Mouse (Mus musculus) liver, postnatal 0 days (tissue): ENCODE data around the gene Syn2. TPM values are rescaled to one million over a fixed set of nuclear protein-coding genes. Genes with fewer than 3 reads are reported as not detected.
A peak's percentile ranks its signal among the peaks of the same experiment; 100 is the strongest.

Source experiments
- ATAC-seq: fragments of 200-750 bp; cut with Nextera tagmentation; 2 replicates; pipeline ENCODE4 v1.8.0; 2017; ENCODE audit warnings: mild to moderate bottlenecking, moderate library complexity
- DNase-seq: peaks from one replicate; pipeline ENCODE4 v3.0.0-alpha.2; 2016
- H3K27ac ChIP-seq: fragments of 300-500 bp; sonication (generic); 2 replicates; pipeline ENCODE4 v1.5.1; 2014; ENCODE audit warnings: antibody characterized with exemption, moderate library complexity, mild to moderate bottlenecking, low read depth
- H3K27me3 ChIP-seq: fragments of 300-500 bp; sonication (generic); 2 replicates; pipeline ENCODE4 v1.6.1; 2014; ENCODE audit warnings: low read length, control low read depth, mixed read lengths; ENCODE audit not compliant: insufficient read depth
- H3K36me3 ChIP-seq: fragments of 300-500 bp; sonication (generic); replicated peaks from 2 replicates; pipeline ENCODE4 v1.6.1; 2014; ENCODE audit warnings: mild to moderate bottlenecking, control low read depth, low read length, moderate library complexity, mixed read lengths; ENCODE audit not compliant: insufficient read depth
- H3K4me1 ChIP-seq: fragments of 300-500 bp; sonication (generic); 2 replicates; pipeline ENCODE4 v1.6.1; 2014; ENCODE audit warnings: antibody characterized with exemption, mild to moderate bottlenecking, control low read depth; ENCODE audit not compliant: insufficient read depth
- H3K4me2 ChIP-seq: fragments of 300-500 bp; sonication (generic); 2 replicates; pipeline ENCODE4 v1.6.1; 2014; ENCODE audit warnings: low read depth, mild to moderate bottlenecking, low read length, moderate library complexity, mixed read lengths
- H3K4me3 ChIP-seq: fragments of 300-500 bp; sonication (generic); 2 replicates; pipeline ENCODE4 v1.5.1; 2014; ENCODE audit warnings: low read depth, low read length
- H3K9ac ChIP-seq: fragments of 300-500 bp; sonication (generic); replicated peaks from 2 replicates; pipeline ENCODE4 v1.6.1; 2014; ENCODE audit warnings: mild to moderate bottlenecking, moderate library complexity
- H3K9me3 ChIP-seq: fragments of 300-500 bp; sonication (generic); 2 replicates; pipeline ENCODE4 v1.6.1; 2016; ENCODE audit warnings: mild to moderate bottlenecking, control low read depth, low read length, mixed read lengths
- CTCF ChIP-seq: sonication (generic); IDR thresholded peaks from 2 replicates; pipeline ENCODE4 v1.5.1; 2016; ENCODE audit warnings: antibody characterized with exemption, low read depth
- EP300 ChIP-seq: IDR thresholded peaks from 2 replicates; pipeline ENCODE4 v1.6.1; 2016; ENCODE audit warnings: antibody characterized with exemption, low read depth, mild to moderate bottlenecking
- WGBS: fragments of 180-500 bp; shearing (Covaris S2); extraction: QIAGEN DNeasy Blood & Tissue Kit; methylation state at CpG from one replicate; pipeline ENCODE4 v1.1.7; 2014; ENCODE audit not compliant: insufficient replicate concordance; 5-methylcytosine and 5-hydroxymethylcytosine counted together
- polyA plus RNA-seq: library from polyadenylated mRNA; unstranded; fragments of >200 nt; fragmentation: Nextera tagmentation; extraction: Ambion mirVana; gene quantifications from 2 replicates; pipeline ENCODE4 v1.2.1, GENCODE M21; 2015

Syn2 gene
- polyA plus RNA-seq, 1 experiment from 2014 or later, result 0.20 TPM

GRCm38 (mm10) chr6:115252099-115252873 lies 117.6 kb downstream of the Syn2 start, which contains the start of gene Timp4:
Timp4 (minus strand) TSS chr6:115252205.
- WGBS, result 51% methylated on average over 7 of the region's 10 CpGs
- H3K9me3 ChIP-seq, result no peaks in the 10 kb centered on the region
- H3K9ac ChIP-seq, result no peak within 1 kb of the TSS
- no peak for TF ChIP-seq CTCF
- TF ChIP-seq EP300, result no peak
- ATAC-seq (no peak), DNase-seq (no peak)
- no peak within 1 kb of the TSS for H3K27ac ChIP-seq
- H3K4me2 ChIP-seq, result peak within 1 kb of the TSS; percentile 50
- peaks cover 6% of the 10 kb centered on the region for H3K4me1 ChIP-seq
- 0 out of 2 replicates have a peak, but pooled peaks cover 4% of the 10 kb centered on the region for H3K27me3 ChIP-seq
- no peak within 1 kb of the TSS for H3K4me3 ChIP-seq
- H3K36me3 ChIP-seq, result no peaks in the 10 kb centered on the region

DNA sequence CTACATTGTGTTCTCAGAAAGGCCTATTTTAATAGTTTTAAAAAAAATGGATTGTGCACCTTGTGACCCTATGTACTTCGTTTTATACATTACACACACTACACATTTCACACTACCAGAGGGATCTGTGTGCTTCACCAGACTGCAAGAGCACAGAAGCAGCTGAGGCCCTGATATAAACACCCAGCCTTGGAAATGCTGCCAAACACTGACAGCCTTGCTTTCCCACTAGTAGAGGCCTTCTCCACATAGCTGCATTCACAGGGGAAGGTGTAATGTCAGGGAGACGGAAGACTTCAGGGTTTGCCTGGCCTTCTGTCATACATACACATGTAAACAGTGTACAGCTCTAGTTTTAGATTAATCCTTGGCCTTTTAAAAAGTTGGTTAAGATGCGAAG lies 120.5 kb downstream of the Syn2 start:
- 68% methylated on average over 3 of the region's 3 CpGs for WGBS
- DNase-seq, result no peak

GRCm38 (mm10) chr6:115260507-115260906 lies 125.8 kb downstream of the Syn2 start:
- H3K4me1 ChIP-seq, result no peaks in the 10 kb centered on the region
- no peaks in the 10 kb centered on the region for H3K9me3 ChIP-seq
- H3K27me3 ChIP-seq, result no peaks in the 10 kb centered on the region
- ATAC-seq (no peak), DNase-seq (no peak)
- H3K4me2 ChIP-seq, result no peak overlapping the region
- H3K9ac ChIP-seq, result no peak overlapping the region
- H3K36me3 ChIP-seq, result no peaks in the 10 kb centered on the region
- H3K27ac ChIP-seq, result no peak overlapping the region
- WGBS, result 72% methylated on average over 3 of the region's 3 CpGs
- H3K4me3 ChIP-seq, result no peak overlapping the region
- no peak for TF ChIP-seq CTCF
- no peak for TF ChIP-seq EP300

More for the DNA sequence above, 120.5 kb downstream of the Syn2 start:
- no peak for TF ChIP-seq EP300
- no peak for TF ChIP-seq CTCF
- Histone ChIP-seq H3K4me1 (peaks cover 6% of the 10 kb centered on the region), H3K9me3 (no peaks in the 10 kb centered on the region), H3K4me2 (no peak overlapping the region), H3K4me3 (no peak overlapping the region), H3K27ac (no peak overlapping the region), H3K36me3 (no peaks in the 10 kb centered on the region), H3K27me3 (no peaks in the 10 kb centered on the region), H3K9ac (no peak overlapping the region)
- no peak for ATAC-seq

DNA sequence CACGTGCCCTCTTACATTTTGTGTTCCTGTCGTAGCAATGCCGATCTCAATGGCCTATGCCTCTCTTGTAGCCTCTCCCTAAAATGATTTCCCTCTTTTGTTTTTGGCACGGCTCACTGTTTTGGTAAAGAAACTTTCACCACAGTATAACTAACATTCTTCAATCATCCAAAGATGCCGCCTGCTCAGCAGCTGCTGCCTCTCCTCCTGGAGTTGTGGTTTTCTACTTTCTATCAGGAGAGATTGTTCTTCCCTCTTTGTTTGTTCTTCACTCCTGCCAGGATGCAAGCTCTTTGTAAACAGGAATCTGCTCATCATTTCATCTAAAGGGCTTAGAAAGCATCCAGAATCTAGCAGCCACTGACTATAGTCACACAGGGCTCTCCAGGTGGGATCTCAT lies 132.1 kb downstream of the Syn2 start:
- DNase-seq (no peak), ATAC-seq (no peak)
- no peak overlapping the region for H3K9ac ChIP-seq
- H3K9me3 ChIP-seq, result no peaks in the 10 kb centered on the region
- no peaks in the 10 kb centered on the region for H3K27me3 ChIP-seq
- no peak overlapping the region for H3K4me2 ChIP-seq
- H3K4me3 ChIP-seq, result no peak overlapping the region
- no peaks in the 10 kb centered on the region for H3K4me1 ChIP-seq
- no peaks in the 10 kb centered on the region for H3K36me3 ChIP-seq
- TF ChIP-seq CTCF (no peak), EP300 (no peak)
- H3K27ac ChIP-seq, result no peak overlapping the region
- WGBS, result 68% methylated on average over 5 of the region's 5 CpGs

- ATAC-seq, result peak; percentile 61
- peak; percentile 70 for DNase-seq
- no peaks in the 10 kb centered on the region for H3K36me3 ChIP-seq
- H3K4me1 ChIP-seq, result no peaks in the 10 kb centered on the region
- no peak overlapping the region for H3K4me2 ChIP-seq
- peak; percentile 89 for TF ChIP-seq CTCF
- no peak for TF ChIP-seq EP300
- H3K9ac ChIP-seq, result no peak overlapping the region
- 51% methylated on average over 2 of the region's 2 CpGs for WGBS
- H3K27me3 ChIP-seq, result no peaks in the 10 kb centered on the region
- H3K27ac ChIP-seq, result no peak overlapping the region
- H3K9me3 ChIP-seq, result no peaks in the 10 kb centered on the region
- H3K4me3 ChIP-seq, result no peak overlapping the region
These were observed 133.2 kb downstream of the Syn2 start for GRCm38 (mm10) chr6:115267916-115268315.

- H3K4me3 ChIP-seq, result no peak overlapping the region
These were observed 134.1 kb downstream of the Syn2 start for GRCm38 (mm10) chr6:115268551-115269385.

More at GRCm38 (mm10) chr6:115268551-115269385, 134.1 kb downstream of the Syn2 start:
- H3K27me3 ChIP-seq, result no peaks in the 10 kb centered on the region
- DNase-seq (no peak), ATAC-seq (no peak)
- H3K27ac ChIP-seq, result no peak overlapping the region
- H3K9me3 ChIP-seq, result no peaks in the 10 kb centered on the region
- no peak overlapping the region for H3K4me2 ChIP-seq
- no peaks in the 10 kb centered on the region for H3K36me3 ChIP-seq
- no peaks in the 10 kb centered on the region for H3K4me1 ChIP-seq
- no peak overlapping the region for H3K9ac ChIP-seq
- 78% methylated on average over 10 of the region's 10 CpGs for WGBS
- TF ChIP-seq EP300 (no peak), CTCF (no peak)
